Mouse (Mus musculus) brown adipose tissue, adult 24 weeks (tissue): ENCODE data around the gene Ubr4. TPM values are rescaled to one million over a fixed set of nuclear protein-coding genes. Genes with fewer than 3 reads are reported as not detected.

Experiments
- H3K27ac ChIP-seq: fragments of 200-500 bp; replicated peaks from 2 replicates; pipeline ENCODE4 v1.5.1; 2012; ENCODE audit warnings: low read depth, mild to moderate bottlenecking, low read length
- H3K4me1 ChIP-seq: fragments of 200-500 bp; 2 replicates; pipeline ENCODE4 v1.6.1; 2012; ENCODE audit warnings: low read length, mixed read lengths; ENCODE audit not compliant: control insufficient read depth, insufficient read depth, insufficient read length
- H3K4me3 ChIP-seq: fragments of 200-500 bp; 2 replicates; pipeline ENCODE4 v1.5.1; 2012; ENCODE audit warnings: low read depth, mild to moderate bottlenecking, low read length, moderate library complexity; ENCODE audit not compliant: insufficient read depth
- polyA plus RNA-seq: library from polyadenylated mRNA; stranded (reverse); fragments of >200 nt; gene quantifications from 2 replicates; pipeline ENCODE4 v1.2.4, GENCODE M21; 2012; ENCODE audit not compliant: missing spikeins, insufficient read depth, insufficient read length

Gene Ubr4
- 32.5 and 43.2 TPM in 2 replicates for polyA plus RNA-seq

DNA sequence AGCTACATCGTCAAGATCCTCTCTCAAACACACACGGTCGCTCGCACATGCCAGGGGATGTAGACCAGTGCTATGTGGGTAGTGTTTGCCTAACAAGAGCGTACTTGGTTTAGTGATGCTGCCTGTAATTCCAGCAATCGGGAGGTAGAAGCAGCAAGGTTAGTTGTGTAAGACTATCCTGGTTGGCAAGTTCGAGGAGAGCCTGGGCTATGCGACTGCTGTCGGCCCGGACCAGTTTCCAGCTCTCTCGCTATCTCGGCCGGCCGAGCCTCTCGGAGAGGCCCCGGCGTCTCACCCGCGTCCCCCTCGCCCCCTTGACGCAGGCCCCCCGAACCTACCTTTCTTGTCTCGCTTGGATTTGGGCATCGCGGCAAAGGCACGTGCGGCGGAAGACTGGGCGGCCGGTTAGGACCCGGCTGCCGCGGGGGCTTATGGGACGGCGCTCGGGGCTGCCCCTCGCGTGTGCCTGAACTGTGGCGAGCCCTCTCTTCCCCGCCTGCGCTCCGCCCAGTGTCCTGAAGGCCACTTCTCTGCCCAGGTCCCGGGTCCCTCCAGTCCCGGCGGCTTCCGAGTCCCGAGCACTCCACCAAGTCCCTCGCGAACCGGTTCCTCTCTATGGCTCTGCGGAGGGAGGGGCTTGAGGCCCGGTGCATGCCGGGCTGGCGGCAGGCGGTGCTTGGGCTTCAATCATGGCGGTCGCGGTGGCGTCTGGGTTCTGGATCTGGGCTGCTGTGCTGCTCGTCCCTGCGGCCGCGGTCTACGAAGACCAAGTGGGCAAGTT is at the start of gene Ubr4, which contains the start of the genes Mrto4 and Emc1:
TSS of gene Ubr4 (plus strand) at position 679 of the 781 bp plus-strand sequence.
TSS of gene Mrto4 (minus strand) at position 646 of the 781 bp plus-strand sequence.
TSS of gene Emc1 (plus strand) at position 657 of the 781 bp plus-strand sequence.
- peaks cover 8% of the 10 kb centered on the region for H3K4me1 ChIP-seq
- peak within 1 kb of the TSS; percentile 95 for H3K27ac ChIP-seq
- peak within 1 kb of the TSS; percentile 91 for H3K4me3 ChIP-seq

DNA sequence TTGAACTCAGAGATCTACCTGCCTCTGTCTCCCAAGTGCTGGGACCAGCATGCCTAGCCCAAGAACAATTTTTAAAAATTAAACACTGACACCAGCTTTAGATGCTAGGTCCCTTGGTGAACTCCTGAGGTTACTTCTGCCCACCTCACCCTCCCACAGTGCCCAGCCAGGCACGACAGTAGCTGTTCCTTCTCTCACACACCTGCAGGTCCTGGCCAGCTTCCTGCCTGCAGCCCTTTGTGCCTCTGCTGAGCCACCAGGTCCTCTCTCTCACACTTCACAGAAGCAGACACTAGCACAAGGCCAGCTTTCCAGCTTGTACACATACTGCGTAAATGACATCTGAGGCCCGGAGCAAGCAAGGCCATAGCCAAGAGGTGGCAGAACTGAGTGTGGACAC is 46.9 kb upstream of the Ubr4 start:
- H3K4me1 ChIP-seq, result peaks cover 5% of the 10 kb centered on the region
- no peak overlapping the region for H3K27ac ChIP-seq

DNA sequence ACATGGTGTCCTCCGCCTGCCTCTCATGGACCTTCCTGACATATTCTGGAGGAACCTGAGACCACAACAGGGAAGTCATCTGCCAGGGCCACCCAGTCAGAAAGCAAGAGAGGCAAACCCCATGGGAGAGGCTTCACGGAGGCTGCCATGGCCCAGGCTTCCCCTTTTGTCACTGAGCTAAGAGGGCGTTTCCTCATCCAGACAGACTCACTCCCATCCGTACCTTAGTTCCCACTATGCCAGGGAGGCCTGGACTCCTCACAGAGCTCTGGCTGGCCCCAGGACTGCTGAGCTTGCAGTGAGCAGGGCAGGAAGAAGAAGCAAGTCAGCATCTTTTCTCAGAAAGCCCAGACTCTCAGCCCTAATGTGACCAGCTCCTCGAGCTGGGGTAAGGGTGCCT is 44.5 kb upstream of the Ubr4 start:
- H3K4me3 ChIP-seq, result no peak overlapping the region
- no peak overlapping the region for H3K27ac ChIP-seq
- peaks cover 10% of the 10 kb centered on the region for H3K4me1 ChIP-seq

More for the DNA sequence above, 46.9 kb upstream of the Ubr4 start:
- no peak overlapping the region for H3K4me3 ChIP-seq

DNA sequence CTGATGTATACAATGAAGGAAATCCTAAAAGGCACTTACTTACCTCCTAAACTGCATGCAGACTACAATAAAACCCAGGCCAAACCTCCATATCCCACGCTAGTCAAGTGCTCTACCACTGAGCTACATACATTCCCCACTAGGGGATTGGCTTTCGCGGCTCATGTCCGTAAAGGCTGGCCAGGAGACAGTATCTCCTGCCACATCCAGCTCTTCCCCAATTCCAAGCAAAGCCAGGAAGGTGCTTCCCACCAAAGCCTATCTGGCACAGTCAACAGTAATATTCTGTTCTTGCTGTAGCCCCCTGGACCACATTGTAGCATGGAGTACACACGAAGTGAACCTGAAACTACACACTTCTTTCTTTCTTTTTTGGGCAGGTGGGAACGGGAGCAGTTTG is 42.8 kb upstream of the Ubr4 start:
- H3K4me1 ChIP-seq, result peaks cover 10% of the 10 kb centered on the region
- no peak overlapping the region for H3K27ac ChIP-seq
- peak overlapping the region; percentile 96 for H3K4me3 ChIP-seq

DNA sequence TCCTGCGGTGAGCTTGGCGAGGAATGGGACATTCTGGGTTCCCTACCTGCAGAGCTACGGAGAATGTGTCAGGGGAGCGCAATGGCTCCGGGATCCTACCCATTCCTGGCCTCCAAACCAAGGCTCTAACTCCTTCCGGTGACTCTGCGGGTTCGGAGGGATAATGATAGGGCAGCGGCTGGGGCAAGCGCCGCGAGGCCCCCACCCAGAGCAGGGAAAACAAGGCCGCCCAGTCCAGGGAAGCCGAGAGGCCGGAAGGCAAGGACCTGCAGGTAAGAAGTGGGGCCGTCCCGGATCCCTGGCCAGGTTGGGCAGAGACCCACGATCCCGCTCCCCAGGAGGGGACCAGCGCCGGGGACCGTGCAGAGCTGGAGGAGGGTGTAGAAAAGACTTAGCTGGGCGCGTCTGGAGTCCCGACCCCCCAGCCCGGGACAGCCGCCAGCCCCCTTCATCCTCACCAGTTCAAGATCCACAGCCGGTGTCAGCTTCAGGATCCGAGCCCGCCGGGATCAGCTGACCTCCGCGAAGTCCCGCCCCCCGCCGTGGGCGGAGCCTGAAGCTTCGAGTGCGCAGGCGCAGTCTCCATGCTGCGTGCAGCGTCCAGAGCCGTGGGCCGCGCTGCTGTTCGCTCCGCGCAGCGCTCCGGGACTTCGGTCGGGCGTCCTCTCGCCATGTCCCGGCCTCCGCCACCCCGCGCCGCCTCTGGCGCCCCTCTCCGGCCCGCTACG is 42.1 kb upstream of the Ubr4 start, which contains the start of the genes Pqlc2 and Akr7a5:
TSS of gene Pqlc2 (minus strand) at position 538 of the 728 bp plus-strand sequence.
TSS of gene Akr7a5 (plus strand) at position 574 of the 728 bp plus-strand sequence.
- peaks cover 10% of the 10 kb centered on the region for H3K4me1 ChIP-seq
- H3K4me3 ChIP-seq, result peak within 1 kb of the TSS; percentile 96
- 0 out of 2 replicates have a peak within 1 kb of the TSS, but pooled peaks have one; percentile 25 for H3K27ac ChIP-seq

DNA sequence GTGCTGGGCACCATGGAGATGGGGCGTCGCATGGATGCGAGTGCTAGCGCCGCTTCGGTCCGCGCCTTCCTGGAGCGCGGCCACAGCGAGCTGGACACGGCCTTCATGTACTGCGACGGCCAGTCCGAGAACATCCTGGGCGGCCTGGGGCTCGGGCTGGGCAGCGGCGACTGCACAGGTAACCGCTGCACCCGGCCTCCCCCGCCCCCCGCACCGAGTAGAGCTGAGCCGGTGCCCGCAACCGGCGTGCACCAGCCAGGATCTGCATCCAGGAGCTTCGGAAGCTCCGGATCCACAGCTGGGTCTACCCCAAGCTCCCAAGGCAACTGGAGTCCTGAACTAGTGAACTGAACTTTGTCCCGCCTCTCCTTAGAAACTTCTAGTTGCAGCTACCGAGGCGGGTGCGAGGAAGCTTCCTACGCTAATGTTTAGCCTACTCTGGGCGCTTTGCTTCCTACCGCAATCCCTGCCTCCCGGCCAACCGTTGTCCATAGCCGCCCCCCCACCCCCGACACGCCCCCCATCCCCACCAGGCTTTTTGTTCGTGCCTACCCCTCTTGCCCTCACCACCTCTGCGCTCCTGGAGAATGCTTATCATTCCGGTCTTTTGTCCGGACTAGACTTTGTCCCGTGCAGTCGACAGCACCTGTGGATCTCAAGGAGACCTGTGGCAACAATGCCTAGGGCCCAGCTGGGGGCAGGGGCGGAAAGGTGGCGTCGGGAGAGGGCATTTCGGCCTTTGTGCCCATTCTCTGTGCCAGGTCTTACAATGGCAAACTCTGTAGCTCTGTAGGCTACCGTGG is 41.3 kb upstream of the Ubr4 start:
- H3K4me1 ChIP-seq, result peaks cover 10% of the 10 kb centered on the region
- peak overlapping the region; percentile 96 for H3K4me3 ChIP-seq
- H3K27ac ChIP-seq, result 0 out of 2 replicates have a peak overlapping the region, but pooled peaks have one; percentile 25

DNA sequence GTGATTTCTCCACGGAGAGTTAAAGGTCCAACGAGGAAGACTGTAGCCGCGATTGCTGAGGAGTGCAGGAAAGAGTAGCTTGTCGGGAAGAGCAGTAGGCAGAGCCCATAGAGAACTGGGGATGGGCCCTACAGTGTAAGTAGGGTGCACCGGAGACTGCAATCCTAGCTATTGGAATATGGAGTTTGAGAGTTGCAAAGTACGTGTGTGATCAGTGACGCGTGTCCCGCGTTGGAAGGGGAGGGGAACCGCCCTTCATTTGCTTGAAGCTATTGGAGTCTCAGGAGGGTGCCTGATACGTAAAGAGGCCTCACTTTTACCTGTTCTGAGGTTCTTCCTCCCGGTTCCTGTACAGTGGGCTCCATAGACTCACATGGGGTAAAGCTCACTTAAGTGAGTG is 40.7 kb upstream of the Ubr4 start:
- peaks cover 10% of the 10 kb centered on the region for H3K4me1 ChIP-seq
- no peak overlapping the region for H3K27ac ChIP-seq
- H3K4me3 ChIP-seq, result peak overlapping the region; percentile 96

DNA sequence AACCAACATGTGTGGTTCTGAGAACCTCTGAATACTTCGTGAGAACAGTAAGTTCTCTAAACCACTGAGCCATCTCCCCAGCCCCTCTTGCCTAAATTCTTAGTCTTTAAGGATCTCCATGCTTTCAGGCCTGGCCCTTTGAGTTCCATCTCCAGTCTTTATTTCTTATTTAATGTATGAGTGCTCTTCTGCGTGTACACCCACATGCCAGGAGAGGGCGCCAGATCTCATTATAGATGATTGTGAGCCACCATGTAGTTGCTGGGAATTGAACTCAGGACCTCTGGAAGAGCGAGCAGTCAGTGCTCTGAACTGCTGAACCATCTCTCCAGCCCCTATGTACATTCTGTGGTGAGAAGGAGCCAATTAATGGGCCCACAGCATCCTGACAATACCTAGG is 39.8 kb upstream of the Ubr4 start:
- Histone ChIP-seq H3K27ac (no peak overlapping the region), H3K4me1 (peaks cover 10% of the 10 kb centered on the region), H3K4me3 (no peak overlapping the region)

DNA sequence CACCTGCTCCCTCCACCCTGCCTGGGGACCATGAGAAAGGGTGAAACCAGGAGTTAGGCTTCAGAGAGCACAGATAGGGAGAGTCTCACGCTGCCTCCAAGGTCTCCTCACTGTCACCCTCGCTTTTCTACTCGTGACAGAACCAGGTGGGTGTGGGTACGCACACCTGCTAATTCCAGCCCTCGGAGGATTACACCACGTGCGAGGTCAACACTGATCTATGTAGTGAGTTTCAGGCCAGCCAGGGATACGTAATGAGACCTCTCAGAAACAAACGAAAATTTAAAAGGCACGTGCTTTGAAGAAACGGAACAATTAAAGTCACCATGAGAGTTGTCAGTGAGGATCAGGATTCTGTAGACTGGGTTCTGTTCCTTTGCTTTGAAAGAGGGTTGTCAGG is 34.0 kb upstream of the Ubr4 start:
- H3K4me3 ChIP-seq, result no peak overlapping the region
- no peaks in the 10 kb centered on the region for H3K4me1 ChIP-seq
- no peak overlapping the region for H3K27ac ChIP-seq

DNA sequence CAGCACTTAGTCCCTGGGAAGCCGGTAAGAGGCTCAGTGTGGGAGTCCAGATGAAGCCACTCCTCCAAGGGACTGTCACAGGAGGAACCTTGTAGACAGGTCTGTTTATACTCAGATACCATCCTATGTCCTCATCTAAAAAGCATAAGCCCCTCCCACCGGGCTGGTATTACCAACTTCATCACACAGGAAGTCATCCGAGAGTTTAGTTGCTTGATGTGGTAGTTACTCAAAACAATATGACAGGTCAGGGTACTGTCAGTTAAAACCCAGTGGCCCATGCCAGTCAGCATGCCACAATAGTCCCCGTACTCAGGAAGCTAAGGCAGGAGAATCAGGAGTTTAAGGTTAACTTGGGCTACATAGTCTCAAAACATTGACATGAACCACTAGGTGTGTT is 32.7 kb upstream of the Ubr4 start:
- Histone ChIP-seq H3K4me3 (no peak overlapping the region), H3K27ac (no peak overlapping the region), H3K4me1 (no peaks in the 10 kb centered on the region)

DNA sequence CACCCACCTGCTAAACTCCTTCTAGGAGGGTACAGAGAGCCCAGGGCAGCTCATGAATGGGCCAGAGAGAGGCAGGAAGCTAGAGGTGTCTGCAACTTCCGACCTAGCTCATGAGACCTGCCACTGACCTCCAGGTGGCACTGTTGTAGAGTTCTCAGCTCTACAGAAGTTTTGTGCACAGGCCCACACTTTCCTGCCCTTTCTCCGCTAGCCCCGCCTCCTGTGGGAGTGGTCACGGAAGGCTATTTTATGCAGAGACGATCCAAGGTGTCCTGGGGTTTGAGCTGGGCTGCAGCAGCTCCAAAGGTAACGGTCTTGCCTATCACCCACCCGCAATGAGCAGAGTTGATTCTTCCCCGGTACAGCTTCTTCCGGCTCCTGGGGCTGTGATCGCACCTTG is 21.8 kb upstream of the Ubr4 start:
- Histone ChIP-seq H3K27ac (no peak overlapping the region), H3K4me1 (no peaks in the 10 kb centered on the region), H3K4me3 (peak overlapping the region; percentile 50)

DNA sequence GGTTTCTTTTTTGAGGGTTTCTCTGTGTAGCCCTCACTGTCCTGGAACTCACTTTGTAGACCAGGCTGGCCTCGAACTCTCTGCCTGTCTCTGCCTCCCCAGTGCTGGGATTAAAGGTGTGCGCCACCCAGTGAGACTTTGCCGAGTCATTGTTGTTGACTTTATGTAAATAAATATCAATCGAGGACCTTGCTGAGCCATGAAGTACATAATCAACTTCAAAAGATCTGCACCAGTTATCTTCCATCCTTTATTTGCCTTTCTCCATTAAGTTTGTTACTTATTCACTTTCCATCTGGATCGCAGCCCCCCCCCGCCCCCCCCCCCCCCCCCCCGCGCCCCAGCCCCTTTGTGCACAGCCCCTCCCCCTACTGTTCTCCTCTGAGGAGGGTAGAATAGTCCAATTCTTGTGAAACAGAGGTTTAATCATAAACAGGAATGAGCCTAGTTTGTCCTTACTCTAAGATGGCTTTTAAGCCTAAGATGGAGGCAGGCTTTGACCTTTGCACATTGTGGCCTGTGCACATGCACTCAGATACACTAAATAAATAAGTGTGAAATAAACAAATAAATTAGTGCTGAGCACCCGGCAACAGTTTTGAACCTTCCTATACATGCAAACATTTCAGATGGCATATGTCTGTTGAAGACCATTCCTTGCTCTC is 17.6 kb upstream of the Ubr4 start:
- H3K27ac ChIP-seq, result no peak overlapping the region
- H3K4me3 ChIP-seq, result no peak overlapping the region
- H3K4me1 ChIP-seq, result no peaks in the 10 kb centered on the region; the same call in 1 of the 2 replicates

DNA sequence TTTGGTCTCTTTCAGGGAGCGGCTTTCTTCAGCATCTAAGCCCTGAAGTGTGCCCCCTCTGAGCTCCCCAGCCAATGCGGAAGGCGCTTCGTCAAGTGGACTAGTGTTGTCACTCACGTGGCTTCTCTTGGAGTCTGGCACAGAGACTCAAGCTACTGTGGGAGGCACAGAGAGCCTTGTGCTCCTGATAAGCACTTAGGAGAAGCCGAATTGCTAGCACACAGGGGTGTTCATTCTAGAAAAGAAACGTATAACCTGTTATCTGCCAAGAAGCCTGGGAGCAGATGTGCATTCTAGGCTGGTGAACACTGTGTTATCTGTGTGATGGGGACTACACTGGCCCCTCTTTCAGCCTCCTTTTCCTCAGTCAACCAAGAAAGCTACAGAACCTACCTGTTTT is 16.9 kb upstream of the Ubr4 start:
- H3K4me3 ChIP-seq, result no peak overlapping the region
- H3K4me1 ChIP-seq, result no peaks in the 10 kb centered on the region; the same call in 1 of the 2 replicates
- no peak overlapping the region for H3K27ac ChIP-seq

DNA sequence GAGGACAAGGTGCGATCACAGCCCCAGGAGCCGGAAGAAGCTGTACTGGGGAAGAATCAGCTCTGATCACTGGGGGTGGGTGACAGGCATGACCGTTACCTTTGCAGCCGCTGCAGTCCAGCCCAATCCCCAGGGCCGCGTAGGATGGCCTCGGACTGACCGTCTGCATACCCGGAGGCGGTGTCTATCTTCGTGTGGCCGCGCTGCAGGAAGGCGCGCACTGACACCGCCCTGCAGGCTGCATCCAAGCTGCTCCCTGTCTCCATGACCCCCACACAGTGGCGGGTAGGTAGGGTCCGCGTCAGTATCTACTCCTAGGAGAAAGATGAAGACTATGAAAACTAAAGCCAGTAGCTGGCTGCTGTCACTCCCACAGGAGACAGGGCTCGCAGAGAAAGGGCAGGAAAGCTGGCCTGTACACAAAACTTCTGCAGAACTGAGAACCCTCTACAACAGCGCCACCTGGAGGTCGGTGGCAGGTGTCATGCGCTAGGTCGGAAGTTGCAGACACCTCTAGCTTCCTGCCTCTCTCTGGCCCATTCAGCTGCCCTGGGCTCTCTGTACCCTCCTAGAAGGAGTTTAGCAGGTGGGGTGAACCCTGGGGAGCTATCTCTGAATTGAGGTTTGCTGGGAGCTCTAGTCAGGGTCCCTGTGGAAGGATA is 15.5 kb upstream of the Ubr4 start:
- Histone ChIP-seq H3K4me1 (no peaks in the 10 kb centered on the region; the same call in 1 of the 2 replicates), H3K27ac (no peak overlapping the region), H3K4me3 (peak overlapping the region; percentile 26; the same call in 1 of the 2 replicates)
